Mouse (Mus musculus) retina, postnatal 7 days (tissue): ENCODE data around the gene Pdlim5.
"Not testable (repeated sequence)": the region's sequence is repeated elsewhere in the genome, so short reads cannot be mapped to it uniquely, and the experiment has no call there.

ENCODE experiments used
- DNase-seq: peaks from one replicate; pipeline ENCODE4 v3.0.0-alpha.2; 2012; ENCODE audit warnings: low read depth, low spot score

Pdlim5 gene

DNA sequence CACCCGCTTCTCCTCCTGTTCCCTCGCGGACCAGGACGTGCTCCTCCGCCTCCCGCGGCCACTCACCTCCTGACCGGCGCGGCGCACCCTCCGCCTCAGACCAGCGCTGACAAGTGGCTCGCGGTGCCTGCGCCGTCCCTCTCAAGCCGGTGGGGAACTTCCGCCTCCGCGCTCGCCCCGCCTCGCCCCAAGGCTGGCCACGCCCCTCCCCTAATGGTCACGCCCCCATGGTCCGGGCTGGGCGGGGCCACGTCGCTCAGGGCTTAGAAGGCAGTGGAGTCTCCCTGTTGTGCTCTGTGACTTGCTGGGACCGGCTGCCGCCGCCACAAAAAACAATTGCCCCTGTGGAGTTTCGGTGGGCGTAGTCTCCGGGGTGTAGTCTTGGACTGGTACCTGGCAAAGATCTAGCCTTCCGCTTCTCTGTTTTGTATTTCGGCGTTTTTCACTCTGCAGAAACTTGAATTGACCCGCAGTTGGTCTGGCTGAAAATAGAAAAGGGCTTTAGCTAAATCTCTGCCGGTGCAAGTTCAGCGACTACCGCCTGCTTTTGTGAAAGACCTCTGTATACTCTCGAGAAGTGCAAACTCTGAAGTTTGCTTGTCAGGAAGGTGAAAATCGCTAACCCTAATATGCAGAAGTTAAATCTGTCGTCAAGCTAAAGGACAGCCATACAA is at the start of gene Pdlim5:
Pdlim5 (minus strand) TSS at position 177 of the 674 bp plus-strand sequence.
- peak; percentile 91 for DNase-seq

DNA sequence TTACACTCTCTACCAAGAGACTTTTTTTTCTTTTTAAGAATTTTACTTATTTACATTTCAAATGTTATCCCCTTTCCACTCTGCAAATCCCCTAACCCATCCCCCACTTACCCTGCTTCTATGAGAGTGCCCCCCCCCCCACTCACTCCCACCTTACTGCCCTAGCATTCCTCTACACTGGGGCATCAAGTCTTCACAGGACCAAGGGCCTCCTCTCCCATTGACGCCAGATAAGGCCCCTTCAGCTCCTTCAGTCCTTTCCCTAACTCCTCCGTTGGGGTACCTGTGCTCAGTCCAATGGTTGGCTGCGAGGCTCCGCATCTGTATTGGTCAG is 48.2 kb upstream of the Pdlim5 start:
- DNase-seq: no peak

DNA sequence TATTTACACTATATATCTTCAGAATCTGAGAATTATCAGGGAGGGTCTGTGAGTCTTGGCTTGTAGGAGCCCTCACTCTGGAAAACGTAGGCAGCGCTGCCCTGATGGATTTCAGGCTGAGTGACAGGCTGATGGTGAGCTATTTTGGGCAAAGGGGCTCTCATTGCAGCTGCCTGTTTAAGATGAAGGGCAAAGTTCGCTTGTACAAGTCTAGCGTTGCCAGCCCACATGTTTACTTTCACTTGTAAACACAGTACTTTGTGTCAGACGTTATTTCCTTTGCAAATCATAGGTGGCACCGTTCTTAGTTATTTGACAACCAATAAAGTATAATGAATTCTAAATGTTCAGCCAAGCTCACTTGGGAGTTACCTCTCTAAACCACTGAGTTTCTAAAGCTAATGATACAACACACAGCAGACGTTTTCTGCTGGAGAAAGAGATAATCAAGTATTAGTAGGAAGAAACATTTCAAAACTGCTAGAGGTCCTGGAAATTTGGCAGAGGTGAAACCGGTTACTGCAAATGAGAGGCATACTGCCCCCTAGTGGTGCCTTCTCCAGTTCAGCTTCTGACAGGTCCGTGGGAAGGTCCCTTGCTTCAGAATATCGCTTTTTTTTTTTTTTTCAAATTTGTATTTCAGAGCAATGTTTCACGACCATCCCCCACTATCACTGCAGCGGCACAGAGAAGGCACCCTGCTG is 47.7 kb upstream of the Pdlim5 start:
- DNase-seq: peak; percentile 48

DNA sequence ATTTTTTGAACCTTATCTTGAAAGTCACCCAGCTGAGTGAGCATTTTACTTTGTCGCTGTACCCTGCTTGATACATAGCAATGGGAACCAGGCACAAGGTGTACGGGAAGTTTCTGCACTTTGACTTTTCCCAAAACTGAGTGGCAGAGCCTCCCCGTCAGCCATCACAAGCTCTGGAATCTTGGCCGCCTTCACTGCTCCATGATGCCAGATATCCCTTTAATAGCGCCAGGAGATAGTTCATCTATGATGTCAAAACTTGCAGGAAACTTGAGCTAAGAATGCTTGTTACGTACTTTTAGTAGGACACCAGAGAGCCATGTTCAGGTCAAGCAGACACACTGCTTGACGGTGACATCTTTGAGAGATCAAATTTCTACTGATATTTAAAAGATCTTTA is 46.7 kb upstream of the Pdlim5 start:
- DNase-seq: no peak

DNA sequence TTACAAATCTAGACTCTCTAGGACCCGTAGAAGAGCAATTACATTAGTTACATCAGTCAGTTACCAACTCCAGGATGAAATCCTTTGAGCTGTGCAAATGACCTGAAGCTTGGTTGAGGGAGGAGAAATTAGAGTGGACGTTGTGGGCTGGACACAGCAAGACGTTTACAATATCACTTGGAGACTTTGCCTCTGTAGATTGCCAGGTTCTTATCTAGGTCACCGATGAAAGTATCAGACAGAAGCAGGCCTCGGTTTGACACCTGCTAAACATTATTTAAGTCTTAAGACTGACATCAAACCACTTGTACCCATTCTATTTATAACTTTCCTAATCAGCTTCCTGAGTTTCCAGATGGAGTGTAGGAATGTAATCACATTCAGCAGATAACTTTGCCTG is 45.6 kb upstream of the Pdlim5 start:
- no peak for DNase-seq

DNA sequence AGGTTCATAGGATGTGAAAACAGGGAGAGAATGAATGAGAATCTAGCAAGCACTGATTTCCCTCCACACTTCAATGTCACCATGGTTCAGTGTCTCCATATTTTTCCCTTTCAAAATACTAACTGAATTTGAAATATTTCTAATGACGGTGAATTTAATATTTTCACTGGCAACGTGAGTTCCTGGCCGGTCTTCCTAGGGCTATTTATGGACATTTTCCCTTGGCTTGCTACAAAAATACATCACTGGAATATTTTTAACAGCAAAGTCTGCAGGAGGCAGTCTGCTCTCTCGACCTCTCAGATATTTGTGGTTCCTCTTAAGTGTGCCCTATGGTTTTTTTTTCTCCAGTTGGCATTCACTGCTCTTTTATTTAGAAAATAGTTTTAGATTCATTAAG is 44.7 kb upstream of the Pdlim5 start:
- DNase-seq: no peak

DNA sequence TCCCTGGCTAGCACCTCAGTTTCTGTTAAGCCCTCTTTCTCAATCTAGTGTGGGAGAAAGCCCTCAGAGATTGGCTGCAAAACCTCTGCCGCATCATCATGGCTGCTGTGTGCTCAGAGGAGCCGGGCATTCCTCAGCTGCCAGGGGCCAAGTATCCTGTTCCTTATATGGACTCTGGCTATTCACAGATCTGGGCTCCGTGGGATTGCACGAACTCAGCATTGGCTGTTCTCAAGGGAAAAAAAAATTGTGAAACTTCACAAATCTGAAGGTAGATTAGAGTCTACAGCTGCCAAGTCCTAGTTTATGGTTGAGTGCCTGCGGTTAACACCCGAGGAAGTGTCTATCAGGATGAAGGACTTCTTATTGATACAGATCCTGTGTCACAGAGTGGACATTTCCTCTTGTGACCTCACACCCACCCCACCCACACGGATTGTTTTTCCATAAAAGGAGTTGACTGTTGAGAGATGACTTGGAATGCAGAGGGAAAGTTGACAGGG is 44.1 kb upstream of the Pdlim5 start:
- no peak for DNase-seq

DNA sequence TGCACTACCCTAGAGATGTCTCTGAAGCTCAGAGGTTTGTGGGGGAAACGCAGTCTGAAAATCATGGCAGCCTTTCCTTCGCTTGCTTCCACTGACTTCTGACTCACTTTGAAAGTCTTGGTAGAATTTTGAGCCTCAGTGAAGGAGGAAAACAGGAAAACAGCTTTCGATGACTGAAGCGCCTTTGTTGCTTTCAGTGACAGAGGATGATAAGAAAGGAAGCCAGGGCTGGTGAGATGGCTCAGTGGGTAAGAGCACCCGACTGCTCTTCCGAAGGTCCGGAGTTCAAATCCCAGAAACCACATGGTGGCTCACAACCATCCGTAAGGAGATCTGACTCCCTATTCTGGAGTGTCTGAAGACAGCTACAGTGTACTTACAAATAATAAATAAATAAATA is 43.1 kb upstream of the Pdlim5 start:
- DNase-seq: not testable (repeated sequence)

DNA sequence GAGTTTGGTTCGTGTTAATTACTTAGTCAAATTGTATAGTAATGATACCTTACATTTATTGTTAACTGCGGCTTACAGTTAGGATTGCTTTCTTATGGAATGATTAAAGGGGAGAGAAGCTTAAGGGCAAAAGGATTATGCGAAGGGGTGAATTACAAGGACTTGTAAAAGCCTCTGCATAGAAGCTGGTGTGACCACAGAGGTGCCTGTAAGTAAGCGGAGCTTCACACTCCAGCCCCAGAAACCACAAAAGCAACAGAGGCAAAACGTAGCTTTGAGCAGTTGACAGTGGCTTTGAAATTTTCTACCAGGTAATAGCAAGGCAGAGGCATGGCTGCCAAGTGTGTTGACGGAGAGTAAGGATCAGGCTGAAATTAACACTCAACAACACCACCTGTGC is 41.3 kb upstream of the Pdlim5 start:
- DNase-seq: no peak

DNA sequence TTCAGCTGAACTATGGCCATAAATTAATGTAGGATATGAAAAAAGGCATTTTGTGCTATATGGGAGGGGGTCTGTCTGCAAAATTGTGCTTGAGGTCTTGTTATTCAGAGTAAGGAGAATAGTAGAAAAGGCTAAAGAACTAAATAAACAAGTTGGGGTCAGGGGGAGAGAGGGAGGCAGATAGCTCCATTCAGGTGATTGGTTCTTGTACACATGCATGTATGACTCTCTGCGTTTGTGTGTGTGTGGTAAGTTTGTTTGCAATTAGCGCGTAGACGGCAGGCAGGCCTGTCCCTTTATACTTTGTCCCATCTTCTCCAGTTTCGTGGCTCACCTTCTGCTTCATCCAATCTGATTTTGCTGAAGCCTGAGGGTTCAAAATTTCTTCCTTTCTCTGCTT is 40.7 kb upstream of the Pdlim5 start:
- no peak for DNase-seq

DNA sequence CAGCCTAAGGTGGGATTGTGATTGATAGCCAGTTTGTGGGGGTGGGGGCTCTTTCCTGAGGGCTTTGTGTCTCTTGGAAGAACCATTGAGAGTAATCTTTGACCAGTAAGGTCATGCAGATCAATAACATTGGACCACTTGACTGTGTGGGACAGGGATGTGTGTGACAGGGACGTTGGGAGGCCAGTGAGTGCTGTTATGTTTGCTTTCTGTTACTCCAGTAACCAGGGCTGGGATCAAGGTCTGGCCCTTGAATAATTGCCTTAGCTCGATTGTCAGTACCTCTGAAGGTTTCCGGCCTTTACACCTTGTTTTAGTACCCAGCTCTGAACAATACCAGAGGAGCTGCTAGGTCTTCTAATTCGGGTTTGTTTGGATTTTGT is 39.3 kb upstream of the Pdlim5 start:
- DNase-seq: no peak

DNA sequence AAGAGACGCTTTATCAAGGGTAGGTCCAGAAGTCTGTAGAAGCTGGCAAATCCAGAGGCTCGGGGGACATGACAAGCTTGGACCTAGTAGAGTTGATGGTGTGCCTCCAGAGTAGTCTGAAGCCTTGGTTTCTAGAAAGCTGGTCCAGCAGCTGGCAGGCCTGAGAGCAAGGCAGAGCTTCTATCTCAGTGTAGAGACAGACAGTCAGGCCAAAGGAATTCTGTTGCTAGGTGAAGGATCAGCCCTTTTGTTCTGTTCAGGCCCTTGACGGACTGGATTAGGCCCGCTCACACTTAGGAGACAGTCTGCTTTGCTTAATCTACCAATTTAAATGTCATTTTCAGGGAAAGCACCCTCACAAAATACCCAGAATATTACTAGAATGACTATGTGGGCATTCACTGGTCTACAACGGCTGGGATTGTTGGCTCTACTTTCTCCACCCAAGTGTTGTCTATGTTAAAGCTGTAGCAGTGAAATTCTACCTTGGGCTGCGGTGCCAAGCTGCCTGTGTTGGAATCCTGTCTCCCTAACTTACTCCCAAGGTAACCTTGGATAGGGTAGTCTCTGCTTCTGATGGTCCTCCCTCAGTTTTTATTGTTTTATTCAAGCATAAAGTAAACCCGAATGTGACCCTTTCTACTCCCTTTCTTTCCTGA is 38.8 kb upstream of the Pdlim5 start:
- no peak for DNase-seq

DNA sequence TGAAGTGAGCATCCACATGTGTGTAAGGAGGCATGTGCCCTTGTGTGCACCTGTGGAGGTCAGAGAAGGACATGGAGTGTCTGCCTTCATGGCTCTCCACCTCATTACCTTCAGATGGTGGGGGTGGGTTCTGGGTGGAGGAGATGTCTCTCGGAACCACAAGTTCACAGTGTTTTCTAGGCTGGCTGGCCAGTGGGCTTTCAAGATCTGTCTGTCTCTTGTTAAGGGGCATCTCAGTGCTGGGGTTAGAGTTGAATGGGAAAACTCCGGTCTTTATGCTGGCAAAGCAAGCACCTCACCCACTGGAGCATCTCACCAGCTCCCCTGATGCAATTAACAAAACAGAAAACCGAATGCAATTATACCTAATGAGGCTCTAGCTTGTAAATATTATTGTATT is 36.0 kb upstream of the Pdlim5 start:
- DNase-seq: no peak

DNA sequence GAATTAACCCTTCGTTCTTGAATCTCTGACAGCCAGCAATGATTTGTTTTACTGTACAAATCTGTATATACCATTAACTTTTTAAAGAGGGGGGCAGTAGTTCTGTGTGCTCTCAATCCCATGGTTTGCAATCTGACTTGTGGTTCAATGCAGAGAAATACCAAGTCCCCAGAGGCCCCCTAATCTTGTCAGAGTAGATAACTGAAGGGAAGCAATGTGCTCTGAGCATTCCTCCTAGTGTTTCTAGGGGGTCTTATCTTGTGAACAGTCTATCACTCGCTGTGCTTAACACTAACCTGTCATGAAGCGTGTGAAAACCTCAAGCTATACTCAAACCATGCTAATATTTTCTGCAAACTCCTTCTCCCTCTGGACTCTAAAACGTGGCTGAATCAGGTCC is 34.6 kb upstream of the Pdlim5 start:
- no peak for DNase-seq

DNA sequence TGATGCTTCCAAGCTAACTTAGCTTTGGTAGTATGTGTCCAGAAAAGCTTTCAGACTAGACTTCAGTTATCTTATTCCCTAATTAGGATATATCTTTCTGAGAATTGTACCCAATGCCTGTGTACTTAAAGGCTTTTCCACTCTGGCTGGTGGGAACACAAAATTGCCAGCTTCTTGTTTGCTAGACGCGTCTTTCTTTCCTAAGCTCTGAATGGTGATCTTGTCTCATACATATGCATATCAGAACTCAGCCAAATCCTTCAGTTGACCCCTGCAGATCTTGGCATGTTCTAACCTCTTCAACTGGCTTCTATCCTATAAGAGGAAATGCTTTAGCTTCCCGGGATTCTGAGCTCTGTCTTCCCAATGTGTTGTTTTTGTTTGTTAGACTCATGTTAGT is 31.3 kb upstream of the Pdlim5 start:
- no peak for DNase-seq

DNA sequence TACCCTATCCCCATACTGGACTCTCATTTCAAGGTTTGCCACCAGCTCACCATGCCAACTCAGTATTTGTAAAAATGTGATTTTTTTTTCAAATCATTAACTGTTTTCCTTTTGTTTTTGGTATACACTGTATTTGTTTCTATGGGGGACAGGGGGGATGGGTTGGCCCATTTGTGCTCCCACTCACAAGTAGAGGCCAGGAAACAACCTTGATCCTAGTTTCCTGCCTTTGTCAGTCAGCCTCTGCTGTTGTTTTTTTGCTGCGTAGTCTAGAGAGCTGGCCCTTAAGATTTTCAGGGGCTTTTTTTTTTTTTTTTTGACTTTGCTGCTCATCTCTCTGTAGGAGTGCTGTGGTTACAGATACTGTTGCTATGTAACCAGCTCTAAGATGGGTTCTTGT is 28.6 kb upstream of the Pdlim5 start:
- DNase-seq: no peak

DNA sequence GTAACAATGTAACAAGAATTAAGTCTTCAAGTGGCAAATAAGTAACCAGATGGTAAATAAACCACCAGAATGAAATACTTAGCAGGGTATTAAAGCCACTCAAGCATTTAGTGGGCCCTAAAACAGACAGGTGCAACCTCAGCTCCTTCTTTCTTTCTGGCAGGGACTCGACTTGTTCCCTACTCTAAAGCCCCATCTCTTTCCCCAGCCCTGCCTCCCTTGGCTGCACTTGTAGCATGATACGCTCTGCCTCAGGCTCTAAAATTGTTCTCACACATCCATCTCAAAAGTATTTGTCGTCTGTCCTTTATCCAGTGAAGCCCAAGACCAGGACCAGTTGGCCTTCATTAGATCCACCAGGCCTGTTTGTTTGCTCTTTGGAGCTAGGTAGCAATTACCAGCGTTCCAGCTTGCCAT is 28.0 kb upstream of the Pdlim5 start:
- no peak for DNase-seq

DNA sequence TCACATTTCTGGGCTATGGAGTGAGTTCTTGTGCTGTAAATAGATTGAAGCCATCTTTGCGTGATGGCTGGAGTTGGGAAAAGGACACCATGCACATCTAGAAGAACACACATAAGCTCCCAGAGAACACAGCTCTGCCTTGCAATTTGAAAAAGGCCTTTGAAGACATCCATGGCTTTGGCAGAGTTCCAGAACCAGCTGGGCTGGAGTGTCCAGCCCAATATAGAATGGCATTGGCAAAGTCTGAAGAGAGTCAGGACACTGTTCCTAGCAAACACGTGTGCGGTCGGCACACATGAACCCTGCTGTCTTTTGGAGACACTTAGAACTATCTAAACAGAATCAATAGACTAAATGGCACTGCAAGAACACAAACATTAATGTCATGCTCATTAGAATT is 26.7 kb upstream of the Pdlim5 start:
- DNase-seq: no peak

DNA sequence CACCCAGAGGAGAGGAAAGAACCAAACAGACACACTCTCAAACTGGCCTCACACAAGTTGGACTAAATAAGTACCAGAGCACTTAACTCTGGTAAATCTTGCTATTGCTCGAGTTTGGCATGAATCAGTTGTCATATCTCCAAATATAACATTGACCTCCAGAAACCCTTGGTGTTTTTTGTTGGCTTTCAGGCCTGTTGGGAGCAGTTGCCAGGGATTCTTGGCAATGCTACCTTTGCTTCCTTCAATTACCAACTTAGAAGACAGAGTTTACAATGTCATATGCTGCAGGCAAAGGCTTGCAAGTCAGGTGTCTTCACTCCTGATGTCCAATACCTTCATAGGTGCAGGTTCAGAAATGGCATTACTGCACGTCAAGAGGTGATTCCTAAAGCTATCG is 26.0 kb upstream of the Pdlim5 start:
- DNase-seq: no peak

DNA sequence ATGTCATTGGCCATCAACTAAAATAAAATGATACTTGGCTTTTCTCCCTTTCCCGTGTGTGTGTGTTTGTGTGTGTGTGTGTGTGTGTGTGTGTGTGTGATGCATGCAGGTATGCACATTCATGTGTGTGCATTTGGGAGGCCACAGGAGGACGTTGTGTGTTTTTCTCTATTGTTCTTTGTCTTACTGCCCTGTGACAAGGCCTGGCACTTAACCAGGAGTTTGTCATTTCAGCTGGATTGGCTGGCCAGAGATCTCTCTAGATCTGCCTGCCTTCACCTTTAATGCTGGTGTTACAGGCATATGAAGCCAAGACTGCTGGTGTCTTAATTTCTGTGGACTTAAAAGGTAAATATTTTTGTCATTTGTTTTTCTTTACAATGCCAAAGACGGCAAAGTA is 22.5 kb upstream of the Pdlim5 start:
- no peak for DNase-seq

DNA sequence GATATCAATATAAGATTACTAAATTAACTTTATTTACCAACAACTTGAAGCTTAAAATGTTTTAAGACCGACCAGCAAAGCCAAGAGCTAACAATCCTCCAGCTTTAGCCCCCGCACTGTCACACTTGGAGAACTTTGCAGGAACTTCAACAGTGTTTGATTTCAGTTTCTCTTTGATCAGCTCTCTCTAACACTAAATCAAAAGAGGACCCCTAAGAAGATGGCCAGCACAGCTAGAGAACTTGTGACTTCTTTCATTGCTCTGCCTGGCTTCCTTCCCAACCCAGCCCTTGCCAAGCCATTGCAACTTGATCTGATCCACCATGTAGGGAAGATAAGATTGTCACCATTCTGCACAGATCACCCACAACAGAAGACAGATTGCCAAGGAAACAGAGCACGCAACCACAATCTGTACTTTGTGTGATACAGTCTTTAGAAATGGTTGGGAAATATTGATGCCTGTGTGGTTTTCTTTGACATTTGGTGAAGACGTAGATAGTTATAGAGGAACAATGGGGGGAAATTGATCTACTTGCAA is 17.9 kb upstream of the Pdlim5 start:
- DNase-seq: no peak

DNA sequence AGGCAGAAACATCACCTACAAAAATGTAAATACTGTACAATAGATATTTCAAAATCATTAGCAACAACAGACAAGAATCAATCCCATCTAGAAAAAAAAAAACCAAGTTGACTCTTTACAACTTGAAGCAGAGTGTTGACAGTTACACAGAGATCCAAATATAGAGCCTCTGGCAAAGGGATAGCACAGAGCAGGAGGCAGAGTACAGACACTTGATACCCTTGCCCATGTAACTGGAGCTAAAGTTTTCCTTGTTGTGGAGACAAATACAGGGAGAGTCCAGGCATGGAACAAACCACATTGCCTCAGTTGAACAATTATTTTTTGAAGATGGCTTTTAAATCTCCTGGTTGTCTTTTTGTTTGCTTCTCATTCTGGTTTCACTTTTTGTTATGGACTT is 15.4 kb upstream of the Pdlim5 start:
- DNase-seq: no peak
